Mouse (Mus musculus) olfactory bulb, adult 2 months (tissue): ENCODE results near the gene Mapkap1.

Experiments used
- CTCF ChIP-seq: fragments of 200-500 bp; IDR thresholded peaks from 2 replicates; pipeline ENCODE4 v1.5.1; 2012; ENCODE audit warnings: low read depth, mild to moderate bottlenecking, low read length, moderate library complexity; ENCODE audit not compliant: insufficient read depth
- POLR2A ChIP-seq: fragments of 200-500 bp; IDR thresholded peaks from 2 replicates; pipeline ENCODE4 v1.6.1; 2012; ENCODE audit warnings: mild to moderate bottlenecking, low read depth, low read length, moderate library complexity; ENCODE audit not compliant: insufficient read depth

- no peak for TF ChIP-seq CTCF
- no peak for TF ChIP-seq POLR2A
Measured at GRCm38 (mm10) chr2:34532394-34532793, 125.8 kb downstream of the Mapkap1 start.
